Mouse (Mus musculus): ENCODE results near the gene Yju2. TPM values are rescaled to one million over a fixed set of nuclear protein-coding genes. Genes with fewer than 3 reads are reported as not detected.
"Not testable (repeated sequence)": the region's sequence is repeated elsewhere in the genome, so short reads cannot be mapped to it uniquely, and the experiment has no call there.

Yju2 gene
- 7.2 and 7.7 TPM in 2 replicates for polyA plus RNA-seq (2012; rRNA removed)

- H3K27me3 ChIP-seq (replicated peaks; ENCODE audit: control insufficient read depth, insufficient read depth, low read length), result no peaks in the 10 kb centered on the region
- TF ChIP-seq CTCF (conservative IDR thresholded peaks at IDR 0.05; ENCODE audit: insufficient read depth, insufficient read length, low read depth, low read length) (no peak), POLR2A (IDR thresholded peaks at IDR 0.05; ENCODE audit: low read depth, low read length) (peak; percentile 47)
- WGBS, result under 1% methylated on average over 46 of the region's 46 CpGs
- peak within 1 kb of the TSS; percentile 92 for H3K27ac ChIP-seq (ENCODE audit: insufficient read depth, low read depth, low read length)
- peaks cover 10% of the 10 kb centered on the region; the same call in 1 of the 2 replicates for H3K4me1 ChIP-seq (ENCODE audit: control insufficient read depth, insufficient read depth, low read length)
- DNase-seq, result peak; percentile 97
- no peaks in the 10 kb centered on the region for H3K36me3 ChIP-seq (ENCODE audit: control insufficient read depth, insufficient read depth, low read length)
- peak within 1 kb of the TSS; percentile 63 for H3K4me3 ChIP-seq (ENCODE audit: insufficient read depth, low read depth, low read length)
These were observed at the start of gene Yju2 for GRCm38 (mm10) chr17:55958918-55959728. Yju2 (plus strand) TSS chr17:55959099.

GRCm38 (mm10) chr17:55931553-55932502 is 27.1 kb upstream of the Yju2 start:
- TF ChIP-seq POLR2A (IDR thresholded peaks at IDR 0.05; ENCODE audit: low read depth, low read length) (peak; percentile 12), CTCF (conservative IDR thresholded peaks at IDR 0.05; ENCODE audit: insufficient read depth, insufficient read length, low read depth, low read length) (peak; percentile 17; the same call in 1 of the 2 replicates)
- Histone ChIP-seq H3K27ac (ENCODE audit: insufficient read depth, low read depth, low read length) (peak overlapping the region; percentile 58), H3K27me3 (replicated peaks; ENCODE audit: control insufficient read depth, insufficient read depth, low read length) (no peaks in the 10 kb centered on the region), H3K36me3 (ENCODE audit: control insufficient read depth, insufficient read depth, low read length) (no peaks in the 10 kb centered on the region), H3K4me1 (ENCODE audit: control insufficient read depth, insufficient read depth, low read length) (no peaks in the 10 kb centered on the region), H3K4me3 (ENCODE audit: insufficient read depth, low read depth, low read length) (peak overlapping the region; percentile 72)
- peak; percentile 73 for DNase-seq
- 2% methylated on average over 33 of the region's 33 CpGs for WGBS

GRCm38 (mm10) chr17:55932635-55933034 is 26.3 kb upstream of the Yju2 start:
- no peak for DNase-seq

GRCm38 (mm10) chr17:55933191-55933590 is 25.7 kb upstream of the Yju2 start:
- Histone ChIP-seq H3K27me3 (replicated peaks; ENCODE audit: control insufficient read depth, insufficient read depth, low read length) (no peaks in the 10 kb centered on the region), H3K27ac (ENCODE audit: insufficient read depth, low read depth, low read length) (no peak overlapping the region), H3K4me3 (ENCODE audit: insufficient read depth, low read depth, low read length) (no peak overlapping the region), H3K4me1 (ENCODE audit: control insufficient read depth, insufficient read depth, low read length) (no peaks in the 10 kb centered on the region), H3K36me3 (ENCODE audit: control insufficient read depth, insufficient read depth, low read length) (peaks cover 2% of the 10 kb centered on the region; the same call in 1 of the 2 replicates)
- no peak for DNase-seq
- WGBS, result 94% methylated on average over 15 of the region's 15 CpGs
- TF ChIP-seq CTCF (conservative IDR thresholded peaks at IDR 0.05; ENCODE audit: insufficient read depth, insufficient read length, low read depth, low read length) (no peak), POLR2A (IDR thresholded peaks at IDR 0.05; ENCODE audit: low read depth, low read length) (no peak)

More at GRCm38 (mm10) chr17:55932635-55933034, 26.3 kb upstream of the Yju2 start:
- no peaks in the 10 kb centered on the region for H3K4me1 ChIP-seq (ENCODE audit: control insufficient read depth, insufficient read depth, low read length)
- 41% methylated on average over 2 of the region's 2 CpGs for WGBS
- no peaks in the 10 kb centered on the region for H3K27me3 ChIP-seq (replicated peaks; ENCODE audit: control insufficient read depth, insufficient read depth, low read length)
- H3K36me3 ChIP-seq (ENCODE audit: control insufficient read depth, insufficient read depth, low read length), result no peaks in the 10 kb centered on the region
- TF ChIP-seq POLR2A (IDR thresholded peaks at IDR 0.05; ENCODE audit: low read depth, low read length), result no peak
- TF ChIP-seq CTCF (conservative IDR thresholded peaks at IDR 0.05; ENCODE audit: insufficient read depth, insufficient read length, low read depth, low read length), result no peak
- H3K27ac ChIP-seq (ENCODE audit: insufficient read depth, low read depth, low read length), result peak overlapping the region; percentile 58
- peak overlapping the region; percentile 59 for H3K4me3 ChIP-seq (ENCODE audit: insufficient read depth, low read depth, low read length)

GRCm38 (mm10) chr17:55944387-55944865 is 14.5 kb upstream of the Yju2 start:
- H3K27me3 ChIP-seq (replicated peaks; ENCODE audit: control insufficient read depth, insufficient read depth, low read length); H3K4me1 ChIP-seq (ENCODE audit: control insufficient read depth, insufficient read depth, low read length); H3K36me3 ChIP-seq (ENCODE audit: control insufficient read depth, insufficient read depth, low read length); DNase-seq: not testable (repeated sequence)
- WGBS, result 23% methylated on average over 10 of the region's 10 CpGs
- peak overlapping the region; percentile 60 for H3K4me3 ChIP-seq (ENCODE audit: insufficient read depth, low read depth, low read length)
- peak overlapping the region; percentile 91 for H3K27ac ChIP-seq (ENCODE audit: insufficient read depth, low read depth, low read length)

GRCm38 (mm10) chr17:55944866-55945682 is 13.8 kb upstream of the Yju2 start:
- Histone ChIP-seq H3K4me3 (ENCODE audit: insufficient read depth, low read depth, low read length) (peak overlapping the region; percentile 60), H3K27ac (ENCODE audit: insufficient read depth, low read depth, low read length) (peak overlapping the region; percentile 91)
- WGBS, result under 1% methylated on average over 56 of the region's 56 CpGs
- not testable (repeated sequence) for H3K4me1 ChIP-seq (ENCODE audit: control insufficient read depth, insufficient read depth, low read length); H3K36me3 ChIP-seq (ENCODE audit: control insufficient read depth, insufficient read depth, low read length); H3K27me3 ChIP-seq (replicated peaks; ENCODE audit: control insufficient read depth, insufficient read depth, low read length)
- DNase-seq, result peak; percentile 98
- TF ChIP-seq POLR2A (IDR thresholded peaks at IDR 0.05; ENCODE audit: low read depth, low read length), result peak; percentile 76
